Mouse (Mus musculus): Measurements from ENCODE around the gene Ntf3.

Gene Ntf3

GRCm38 (mm10) chr6:126166548-126167207, at the start of gene Ntf3:
Gene Ntf3, minus strand, starts transcription at chr6:126166910.
- no peak for DNase-seq (ENCODE audit: low spot score)

- DNase-seq (ENCODE audit: low spot score), result no peak
These were observed 46.6 kb upstream of the Ntf3 start for GRCm38 (mm10) chr6:126213330-126213729.

GRCm38 (mm10) chr6:126203366-126203765, 36.7 kb upstream of the Ntf3 start:
- DNase-seq (ENCODE audit: low spot score), result no peak

- no peak for DNase-seq (ENCODE audit: low spot score)
These were observed 36.2 kb upstream of the Ntf3 start for GRCm38 (mm10) chr6:126202959-126203358.

- no peak for DNase-seq (ENCODE audit: low spot score)
These were observed 35.0 kb upstream of the Ntf3 start for GRCm38 (mm10) chr6:126201721-126202120.

- DNase-seq (ENCODE audit: low spot score), result no peak
These were observed 33.2 kb upstream of the Ntf3 start for GRCm38 (mm10) chr6:126199916-126200315.

GRCm38 (mm10) chr6:126194760-126195159, 28.1 kb upstream of the Ntf3 start:
- no peak for DNase-seq (ENCODE audit: low spot score)

GRCm38 (mm10) chr6:126190218-126190871, 23.6 kb upstream of the Ntf3 start:
- DNase-seq (ENCODE audit: low spot score), result no peak

GRCm38 (mm10) chr6:126187400-126187799, 20.7 kb upstream of the Ntf3 start:
- no peak for DNase-seq (ENCODE audit: low spot score)

- DNase-seq (ENCODE audit: low spot score), result no peak
These were observed 19.4 kb upstream of the Ntf3 start for GRCm38 (mm10) chr6:126186116-126186515.

- DNase-seq (ENCODE audit: low spot score), result no peak
These were observed 5.4 kb upstream of the Ntf3 start for GRCm38 (mm10) chr6:126172071-126172470.

GRCm38 (mm10) chr6:126170772-126171171, 4.1 kb upstream of the Ntf3 start:
- DNase-seq (ENCODE audit: low spot score), result no peak

GRCm38 (mm10) chr6:126167731-126168130, 1.0 kb upstream of the Ntf3 start:
- DNase-seq (ENCODE audit: low spot score), result no peak

GRCm38 (mm10) chr6:126167208-126167590, 489 bp upstream of the Ntf3 start:
- no peak for DNase-seq (ENCODE audit: low spot score)

GRCm38 (mm10) chr6:126165591-126166155, 1.0 kb downstream of the Ntf3 start:
- DNase-seq (ENCODE audit: low spot score), result no peak

- DNase-seq (ENCODE audit: low spot score), result no peak
These were observed 1.9 kb downstream of the Ntf3 start for GRCm38 (mm10) chr6:126164781-126165180.

- DNase-seq (ENCODE audit: low spot score), result no peak
These were observed 2.6 kb downstream of the Ntf3 start for GRCm38 (mm10) chr6:126163861-126164755.

- DNase-seq (ENCODE audit: low spot score), result no peak
These were observed 3.5 kb downstream of the Ntf3 start for GRCm38 (mm10) chr6:126163181-126163621.

- DNase-seq (ENCODE audit: low spot score), result no peak
These were observed 4.4 kb downstream of the Ntf3 start for GRCm38 (mm10) chr6:126162351-126162758.

- DNase-seq (ENCODE audit: low spot score), result no peak
These were observed 5.0 kb downstream of the Ntf3 start for GRCm38 (mm10) chr6:126161571-126162340.

- DNase-seq (ENCODE audit: low spot score), result no peak
These were observed 6.7 kb downstream of the Ntf3 start for GRCm38 (mm10) chr6:126160067-126160411.

Data from spleen, adult 12 weeks (tissue).